Mouse (Mus musculus): ENCODE measurements around the gene Gnai2. TPM values are rescaled to one million over a fixed set of nuclear protein-coding genes. Genes with fewer than 3 reads are reported as not detected.

The Gnai2 gene
- polyA plus RNA-seq, 1 experiment from 2014 or later, result 640 TPM

GRCm38 (mm10) chr9:107599433-107599832, 35.7 kb downstream of the Gnai2 start:
- Histone ChIP-seq H3K9me3 (no peaks in the 10 kb centered on the region), H3K27ac (no peak overlapping the region), H3K36me3 (peaks cover 2% of the 10 kb centered on the region; the same call in 1 of the 2 replicates), H3K4me1 (replicated peaks) (peaks cover 34% of the 10 kb centered on the region), H3K4me3 (no peak overlapping the region), H3K27me3 (ENCODE audit: insufficient read depth, poor library complexity, severe bottlenecking) (peaks cover 14% of the 10 kb centered on the region; the same call in 1 of the 2 replicates)
- DNase-seq (ENCODE audit: low spot score), result no peak
- WGBS, result 86% methylated on average over 9 of the region's 9 CpGs

DNA sequence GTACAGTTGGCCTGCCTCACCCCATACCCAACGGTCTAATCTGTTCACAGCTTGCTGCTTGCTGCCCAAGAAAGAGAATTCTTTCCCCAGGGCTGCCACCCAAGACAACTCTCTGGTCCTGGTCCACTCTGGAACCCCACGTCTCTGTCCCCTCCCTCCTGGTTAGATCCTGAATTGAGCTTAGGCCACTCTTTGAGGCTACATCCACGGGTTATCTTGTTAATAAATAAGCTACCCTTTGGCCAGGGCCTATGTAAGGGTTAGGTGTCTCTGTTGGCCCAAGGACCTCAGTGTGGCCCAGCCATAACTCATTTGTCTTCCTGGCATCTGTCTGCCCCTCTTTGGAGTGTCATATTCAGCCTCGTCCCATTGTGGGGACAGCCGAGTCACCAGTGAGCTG, 36.8 kb downstream of the Gnai2 start:
- Histone ChIP-seq H3K27ac (no peak overlapping the region), H3K27me3 (ENCODE audit: insufficient read depth, poor library complexity, severe bottlenecking) (peaks cover 14% of the 10 kb centered on the region; the same call in 1 of the 2 replicates), H3K4me3 (no peak overlapping the region), H3K4me1 (replicated peaks) (peaks cover 32% of the 10 kb centered on the region), H3K9me3 (no peaks in the 10 kb centered on the region), H3K36me3 (peaks cover 13% of the 10 kb centered on the region)
- DNase-seq (ENCODE audit: low spot score), result no peak
- 79% methylated on average over 5 of the region's 5 CpGs for WGBS

DNA sequence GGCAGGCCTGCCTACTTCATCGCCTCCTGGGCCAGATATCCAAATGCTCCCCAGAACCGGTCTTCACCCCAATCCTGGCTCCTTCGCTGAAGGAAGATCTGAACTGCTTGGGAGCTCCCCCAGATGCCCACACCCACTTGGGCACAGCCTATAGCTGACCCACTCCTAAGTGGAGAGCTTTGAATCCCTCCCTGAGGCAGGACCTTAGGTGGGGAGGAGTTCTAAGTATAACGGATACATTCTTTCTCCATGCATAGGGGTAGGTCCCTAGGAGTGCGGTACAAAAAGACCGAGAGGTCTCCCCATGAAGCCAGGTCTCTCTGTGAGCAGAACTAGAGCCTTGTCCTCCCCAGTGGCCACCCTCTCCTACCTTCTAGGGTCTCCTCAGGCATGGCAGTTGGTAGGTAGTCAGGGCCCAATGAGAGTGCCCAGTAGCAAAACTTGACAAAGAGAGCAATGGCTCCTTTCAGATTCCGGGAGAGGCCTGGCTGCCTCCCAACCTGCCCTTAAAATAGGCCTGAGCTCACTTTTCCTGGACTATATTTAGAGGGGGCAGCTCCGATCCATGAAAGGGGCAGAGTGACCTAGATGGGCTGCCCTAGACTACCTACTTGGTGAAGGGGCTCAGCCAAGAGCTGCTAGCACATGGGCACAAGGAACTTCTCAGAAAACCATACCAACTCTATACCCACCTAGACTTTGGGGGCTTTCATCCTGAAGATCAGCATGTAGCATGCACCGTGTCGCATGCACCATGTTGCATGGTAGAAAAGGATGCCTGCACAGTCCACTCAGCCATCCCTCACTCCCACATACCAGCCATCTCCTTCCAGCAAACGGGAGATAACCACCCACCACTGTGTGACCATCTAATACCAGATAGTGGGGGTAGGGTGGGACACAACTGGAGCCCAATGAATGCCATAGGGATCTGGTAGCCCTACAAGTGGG, 38.3 kb downstream of the Gnai2 start:
- H3K36me3 ChIP-seq, result peaks cover 28% of the 10 kb centered on the region

DNA sequence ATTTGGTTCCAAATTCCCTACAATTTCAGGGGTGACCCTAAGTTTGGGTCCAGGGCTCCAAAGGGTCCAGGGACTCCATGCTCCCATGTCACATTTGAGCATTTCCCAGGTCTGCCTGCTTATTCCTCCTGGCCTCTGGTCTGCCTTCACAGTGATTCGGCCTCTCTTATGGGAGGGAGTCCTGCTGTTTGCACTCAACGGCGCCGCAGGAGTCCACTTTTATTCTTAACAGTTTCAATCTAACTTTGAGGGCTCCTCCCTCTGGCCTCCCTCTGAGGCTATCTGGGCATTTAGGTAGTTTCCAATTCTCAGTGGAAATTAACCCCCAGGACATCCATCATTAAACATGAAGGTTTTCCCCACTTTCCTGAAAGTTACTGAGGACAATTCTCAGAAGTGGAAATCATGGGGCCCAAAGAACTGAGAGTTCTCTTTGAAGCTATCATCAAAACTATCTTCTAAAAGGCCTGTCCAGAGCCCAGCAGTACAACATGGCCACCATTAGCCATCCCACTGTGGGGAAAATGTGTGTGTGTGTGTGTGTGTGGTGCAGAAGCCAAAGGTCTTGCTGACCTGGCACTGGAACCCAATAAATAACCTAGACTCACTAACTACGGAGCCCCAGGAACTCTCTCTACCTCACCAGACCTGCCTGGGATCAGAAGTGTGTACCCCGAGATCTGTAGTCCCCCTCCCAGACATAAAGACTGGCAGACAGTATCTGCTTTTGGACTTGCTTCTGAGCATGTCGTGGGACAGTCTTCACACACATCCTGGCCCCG, 40.7 kb downstream of the Gnai2 start:
- no peaks in the 10 kb centered on the region; the same call in 1 of the 2 replicates for H3K27me3 ChIP-seq (ENCODE audit: insufficient read depth, poor library complexity, severe bottlenecking)
- H3K4me3 ChIP-seq, result no peak overlapping the region
- no peaks in the 10 kb centered on the region for H3K9me3 ChIP-seq
- DNase-seq (ENCODE audit: low spot score), result no peak
- no peak overlapping the region for H3K27ac ChIP-seq
- whole genome bisulfite sequencing, result 71% methylated on average over 8 of the region's 8 CpGs
- peaks cover 24% of the 10 kb centered on the region for H3K4me1 ChIP-seq (replicated peaks)
- peaks cover 52% of the 10 kb centered on the region for H3K36me3 ChIP-seq

More for the DNA sequence above, 38.3 kb downstream of the Gnai2 start:
- Histone ChIP-seq H3K4me1 (replicated peaks) (peaks cover 29% of the 10 kb centered on the region), H3K9me3 (no peaks in the 10 kb centered on the region), H3K4me3 (no peak overlapping the region), H3K27ac (no peak overlapping the region), H3K27me3 (ENCODE audit: insufficient read depth, poor library complexity, severe bottlenecking) (peaks cover 14% of the 10 kb centered on the region; the same call in 1 of the 2 replicates)
- no peak for DNase-seq (ENCODE audit: low spot score)
- 94% methylated on average over 11 of the region's 11 CpGs for WGBS

DNA sequence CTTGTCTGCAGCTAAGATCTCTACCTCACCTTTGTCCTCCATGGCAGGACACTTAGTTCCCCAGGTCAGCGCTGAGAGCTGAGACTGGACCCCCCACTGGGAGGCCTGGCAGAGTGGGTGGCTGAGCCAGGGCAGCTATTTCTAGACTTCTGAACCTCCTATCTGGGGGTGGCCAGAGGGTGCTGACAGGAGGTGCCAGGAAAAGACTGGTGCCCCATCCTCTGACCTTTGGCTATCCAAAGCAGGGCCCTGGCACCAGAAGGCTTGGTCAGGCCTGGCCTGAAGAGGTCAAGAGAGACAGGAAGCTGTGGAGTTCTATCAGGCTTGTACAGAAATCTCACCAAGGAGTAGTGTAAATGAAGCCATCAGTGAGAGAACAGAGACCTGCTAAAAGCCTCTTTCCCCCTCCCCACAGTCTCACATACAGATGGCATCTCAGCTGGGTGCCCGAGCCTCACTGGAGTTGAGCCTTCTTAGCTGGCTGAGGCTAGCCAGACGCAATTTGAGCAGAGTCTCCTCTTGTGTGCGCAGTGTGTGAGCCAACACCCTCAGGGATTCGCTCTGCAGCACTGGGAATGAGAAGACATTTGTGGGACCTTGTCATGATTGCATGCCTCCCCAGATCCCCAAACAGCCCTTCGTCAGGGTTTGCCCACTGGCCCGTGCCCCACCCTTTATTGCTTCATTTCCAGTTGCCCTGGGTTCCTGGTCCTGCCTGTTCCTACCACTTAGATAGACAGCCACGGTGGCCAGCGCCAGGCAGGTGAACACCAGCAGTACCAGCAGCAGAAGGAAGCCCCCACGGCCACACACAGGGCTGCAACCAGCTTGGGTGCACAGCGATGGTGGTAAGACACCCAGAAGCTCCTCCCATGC, 41.8 kb downstream of the Gnai2 start:
- Histone ChIP-seq H3K36me3 (peaks cover 58% of the 10 kb centered on the region), H3K4me3 (no peak overlapping the region), H3K27me3 (ENCODE audit: insufficient read depth, poor library complexity, severe bottlenecking) (no peaks in the 10 kb centered on the region), H3K27ac (no peak overlapping the region), H3K9me3 (no peaks in the 10 kb centered on the region), H3K4me1 (replicated peaks) (peaks cover 34% of the 10 kb centered on the region)
- 83% methylated on average over 11 of the region's 11 CpGs for WGBS
- DNase-seq (ENCODE audit: low spot score), result no peak

GRCm38 (mm10) chr9:107590773-107591060, 44.5 kb downstream of the Gnai2 start:
- H3K36me3 ChIP-seq, result peaks cover 58% of the 10 kb centered on the region
- peaks cover 47% of the 10 kb centered on the region for H3K4me1 ChIP-seq (replicated peaks)
- no peaks in the 10 kb centered on the region for H3K27me3 ChIP-seq (ENCODE audit: insufficient read depth, poor library complexity, severe bottlenecking)
- 93% methylated on average over 6 of the region's 6 CpGs for WGBS
- H3K4me3 ChIP-seq, result no peak overlapping the region
- H3K27ac ChIP-seq, result no peak overlapping the region
- no peak for DNase-seq (ENCODE audit: low spot score)
- no peaks in the 10 kb centered on the region for H3K9me3 ChIP-seq

- H3K4me1 ChIP-seq (replicated peaks), result peaks cover 47% of the 10 kb centered on the region
- H3K36me3 ChIP-seq, result peaks cover 58% of the 10 kb centered on the region
- no peak for DNase-seq (ENCODE audit: low spot score)
- H3K27me3 ChIP-seq (ENCODE audit: insufficient read depth, poor library complexity, severe bottlenecking), result no peaks in the 10 kb centered on the region
- H3K9me3 ChIP-seq, result no peaks in the 10 kb centered on the region
- 91% methylated on average over 25 of the region's 25 CpGs for WGBS
- no peak overlapping the region for H3K27ac ChIP-seq
- no peak overlapping the region for H3K4me3 ChIP-seq
These were observed 45.0 kb downstream of the Gnai2 start for GRCm38 (mm10) chr9:107590058-107590772.

- Histone ChIP-seq H3K4me1 (replicated peaks) (peaks cover 38% of the 10 kb centered on the region), H3K9me3 (no peaks in the 10 kb centered on the region), H3K4me3 (peak overlapping the region; percentile 68), H3K27me3 (ENCODE audit: insufficient read depth, poor library complexity, severe bottlenecking) (no peaks in the 10 kb centered on the region), H3K27ac (peak overlapping the region; percentile 85), H3K36me3 (peaks cover 50% of the 10 kb centered on the region)
- 7% methylated on average over 33 of the region's 33 CpGs for WGBS
- DNase-seq (ENCODE audit: low spot score), result no peak
These were observed 47.1 kb downstream of the Gnai2 start for GRCm38 (mm10) chr9:107587833-107588639.

- Histone ChIP-seq H3K4me3 (peak within 1 kb of the TSS; percentile 68), H3K27ac (peak within 1 kb of the TSS; percentile 85), H3K9me3 (no peaks in the 10 kb centered on the region), H3K27me3 (ENCODE audit: insufficient read depth, poor library complexity, severe bottlenecking) (no peaks in the 10 kb centered on the region), H3K4me1 (replicated peaks) (peaks cover 42% of the 10 kb centered on the region), H3K36me3 (peaks cover 49% of the 10 kb centered on the region)
- 15% methylated on average over 46 of the region's 46 CpGs for WGBS
- peak; percentile 96 for DNase-seq (ENCODE audit: low spot score)
These were observed 48.0 kb downstream of the Gnai2 start, which contains the start of gene Ifrd2 for GRCm38 (mm10) chr9:107586974-107587832. Ifrd2 (plus strand) TSS chr9:107587642.

DNA sequence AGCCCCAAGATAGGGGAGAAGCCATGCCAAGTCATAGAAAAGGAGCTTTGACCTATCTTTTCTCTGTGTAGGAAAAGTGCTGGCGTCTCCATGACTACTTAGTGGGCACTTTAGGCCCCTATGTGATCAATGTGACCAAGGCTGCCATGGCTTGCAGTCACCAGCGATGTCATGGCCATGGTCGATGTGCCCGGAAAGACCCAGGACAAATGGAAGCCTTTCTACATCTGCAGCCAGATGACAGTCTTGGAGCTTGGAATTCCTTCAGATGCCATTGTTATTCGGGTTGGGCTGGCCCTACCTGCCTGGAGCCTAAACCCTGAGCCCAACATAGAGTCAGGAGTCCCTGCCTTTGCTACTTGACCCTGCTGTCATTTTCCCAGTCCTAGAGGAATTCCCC, 48.7 kb downstream of the Gnai2 start:
- no peak overlapping the region for H3K4me3 ChIP-seq
- peaks cover 44% of the 10 kb centered on the region for H3K4me1 ChIP-seq (replicated peaks)
- peaks cover 42% of the 10 kb centered on the region for H3K36me3 ChIP-seq
- 92% methylated on average over 5 of the region's 5 CpGs for WGBS
- no peaks in the 10 kb centered on the region for H3K27me3 ChIP-seq (ENCODE audit: insufficient read depth, poor library complexity, severe bottlenecking)
- peak overlapping the region; percentile 70 for H3K27ac ChIP-seq
- H3K9me3 ChIP-seq, result no peaks in the 10 kb centered on the region
- no peak for DNase-seq (ENCODE audit: low spot score)

All from hindbrain, embryonic 10.5 days (tissue).